Mouse (Mus musculus) thymus, postnatal 36 days (tissue): ENCODE data around the gene Fam213a.
A peak's percentile ranks its signal among the peaks of the same experiment; 100 is the strongest.

ENCODE experiments used
- DNase-seq, 2 experiments: peaks; one replicate each; pipeline ENCODE4 v3.0.0; 2022; ENCODE audit warnings: mixed read lengths in 2 of 2

Fam213a gene

GRCm38 (mm10) chr14:40962365-40963290, 51.0 kb downstream of the Fam213a start:
- DNase-seq = no peak

GRCm38 (mm10) chr14:40960237-40960636, 53.4 kb downstream of the Fam213a start:
- DNase-seq = no peak

GRCm38 (mm10) chr14:40959586-40959985, 54.0 kb downstream of the Fam213a start:
- no peak for DNase-seq

- peak; percentile 39 to 54 for DNase-seq
Measured at GRCm38 (mm10) chr14:40958986-40959381, 54.6 kb downstream of the Fam213a start.

GRCm38 (mm10) chr14:40958083-40958985, 55.3 kb downstream of the Fam213a start:
- no peak for DNase-seq

GRCm38 (mm10) chr14:40957607-40958006, 56.0 kb downstream of the Fam213a start:
- DNase-seq = no peak

GRCm38 (mm10) chr14:40956252-40957146, 57.1 kb downstream of the Fam213a start:
- peak in 1 of 2 experiments; percentile 32 for DNase-seq

GRCm38 (mm10) chr14:40955596-40956251, 57.9 kb downstream of the Fam213a start:
- peak; percentile 65 to 78 for DNase-seq

GRCm38 (mm10) chr14:40955146-40955545, 58.4 kb downstream of the Fam213a start:
- DNase-seq = no peak

GRCm38 (mm10) chr14:40953381-40953780, 60.2 kb downstream of the Fam213a start:
- no peak for DNase-seq

GRCm38 (mm10) chr14:40952715-40953114, 60.9 kb downstream of the Fam213a start:
- no peak for DNase-seq

- no peak for DNase-seq
Measured at GRCm38 (mm10) chr14:40952301-40952700, 61.3 kb downstream of the Fam213a start.

- no peak for DNase-seq
Measured at GRCm38 (mm10) chr14:40949730-40950614, 63.6 kb downstream of the Fam213a start.

- DNase-seq = no peak
Measured at GRCm38 (mm10) chr14:40949047-40949446, 64.5 kb downstream of the Fam213a start.

GRCm38 (mm10) chr14:40948522-40948921, 65.1 kb downstream of the Fam213a start:
- no peak for DNase-seq

- peak; percentile 70 to 73 for DNase-seq
Measured at GRCm38 (mm10) chr14:40947431-40948394, 65.9 kb downstream of the Fam213a start.

- no peak for DNase-seq
Measured at GRCm38 (mm10) chr14:40943802-40944201, 69.8 kb downstream of the Fam213a start.
